Mouse (Mus musculus) left cerebral cortex, adult 2 months (tissue): ENCODE measurements at regions not wholly inside any gene's neighbourhood (a gene's known extent, or its start where the extent isn't known, plus 50 kb on each side); places are given as distances from the start of the nearest gene placed in this dataset.
A peak's percentile ranks its signal among the peaks of the same experiment; 100 is the strongest.

Experiments
- DNase-seq, 2 experiments: peaks; one replicate each; pipeline ENCODE4 v3.0.0; 2021 to 2022; ENCODE audit warnings: low spot score in 2 of 2, mixed read lengths in 1 of 2; ENCODE audit errors: extremely low spot score in 1 of 2
- H3K27ac ChIP-seq: fragments of 200-600 bp; 2 replicates; pipeline ENCODE4 v1.8.1; 2022
- H3K4me3 ChIP-seq: fragments of 200-600 bp; 2 replicates; pipeline ENCODE4 v1.8.1; 2022
- CTCF ChIP-seq: fragments of 200-600 bp; IDR thresholded peaks from 2 replicates; pipeline ENCODE4 v1.8.1; 2022; ENCODE audit warnings: antibody characterized with exemption, mild to moderate bottlenecking, moderate library complexity
- intact Hi-C: fragments of 180-260 bp; cut with DNase I; formaldehyde crosslinking; loops from one replicate; pipeline ENCODE4 v1.15.1; 2025

- intact Hi-C loops: no loop called here
- no peak overlapping the region for H3K27ac ChIP-seq
- DNase-seq: no peak
- no peak for TF ChIP-seq CTCF
- no peak overlapping the region for H3K4me3 ChIP-seq
Measured at GRCm38 (mm10) chr19:60684417-60684816, 71.4 kb upstream of the Nanos1 start.

GRCm38 (mm10) chr19:60682283-60682682 is 73.5 kb upstream of the Nanos1 start:
- intact Hi-C loops: no loop called here
- no peak overlapping the region for H3K27ac ChIP-seq

GRCm38 (mm10) chr19:60681481-60681880 is 74.3 kb upstream of the Nanos1 start:
- Histone ChIP-seq H3K4me3 (no peak overlapping the region), H3K27ac (no peak overlapping the region)
- TF ChIP-seq CTCF: no peak
- intact Hi-C loops: no loop called here
- no peak for DNase-seq

More at GRCm38 (mm10) chr19:60682283-60682682, 73.5 kb upstream of the Nanos1 start:
- no peak for TF ChIP-seq CTCF
- H3K4me3 ChIP-seq: no peak overlapping the region
- DNase-seq: peak in 1 of 2 experiments; percentile 26

GRCm38 (mm10) chr19:60678236-60678635 is 77.6 kb upstream of the Nanos1 start:
- no peak for TF ChIP-seq CTCF
- DNase-seq: no peak
- intact Hi-C loops: loop anchor here (2.0 kb wide), 1 partner anchor 77 kb away; the partner anchor contains the start of gene Nanos1
- no peak overlapping the region for H3K27ac ChIP-seq
- no peak overlapping the region for H3K4me3 ChIP-seq

GRCm38 (mm10) chr19:60674953-60675472 is 80.8 kb upstream of the Nanos1 start:
- TF ChIP-seq CTCF: no peak
- intact Hi-C loops: no loop called here
- DNase-seq: no peak
- no peak overlapping the region for H3K27ac ChIP-seq
- no peak overlapping the region for H3K4me3 ChIP-seq

GRCm38 (mm10) chr19:60670781-60671180 is 85.0 kb upstream of the Nanos1 start:
- H3K27ac ChIP-seq: no peak overlapping the region
- TF ChIP-seq CTCF: no peak
- no peak overlapping the region for H3K4me3 ChIP-seq
- DNase-seq: no peak
- intact Hi-C loops: no loop called here

DNA sequence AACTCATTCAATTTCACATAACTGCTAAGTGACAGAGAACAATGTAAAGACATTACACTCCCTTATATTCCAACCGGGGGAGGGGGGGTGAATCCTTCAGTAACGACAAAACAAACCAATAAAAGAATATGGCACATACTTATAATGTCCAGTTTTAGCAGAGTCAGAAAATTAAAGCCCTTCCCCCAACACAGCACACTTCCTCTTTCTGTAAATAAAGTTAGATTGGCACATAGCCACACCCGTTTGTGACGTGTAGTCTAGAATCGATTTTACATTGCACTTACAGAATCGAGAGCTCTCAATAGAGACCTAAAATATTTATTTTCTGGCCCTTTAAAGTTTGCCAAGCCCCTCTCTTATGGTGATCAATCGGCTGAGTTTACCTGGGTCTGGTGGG is 85.0 kb upstream of the Cacul1 start:
- TF ChIP-seq CTCF: no peak
- no peak for DNase-seq
- no peak overlapping the region for H3K4me3 ChIP-seq
- no peak overlapping the region for H3K27ac ChIP-seq
- intact Hi-C loops: no loop called here

DNA sequence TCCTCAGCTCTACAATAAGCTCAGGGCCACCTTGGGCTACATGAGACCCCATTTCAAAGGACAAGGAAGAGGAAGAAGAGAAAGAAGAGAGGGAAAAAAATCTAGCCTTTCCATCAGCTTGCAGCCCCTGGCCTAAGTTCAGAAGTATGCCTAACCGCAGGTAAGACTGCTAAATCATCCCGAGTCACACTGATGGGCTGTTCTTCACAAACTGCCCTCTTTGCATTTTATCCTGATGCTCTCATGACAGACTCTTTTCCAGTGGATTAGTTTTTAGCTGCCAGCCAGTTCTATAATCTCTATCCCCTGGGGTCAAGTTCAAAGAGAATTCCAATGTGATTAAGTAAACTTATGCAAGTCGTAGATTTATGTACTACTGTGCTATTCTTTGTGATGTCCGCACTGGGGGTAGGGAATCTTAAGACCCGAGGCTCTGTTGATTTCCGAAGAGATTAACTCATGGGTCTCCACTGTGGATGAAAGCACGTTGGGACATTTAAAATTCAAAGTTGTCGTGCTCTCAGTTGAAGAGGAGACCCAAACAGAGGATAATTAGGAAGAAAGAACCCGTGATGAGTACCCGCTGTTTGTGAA is 70.4 kb upstream of the Cacul1 start:
- H3K4me3 ChIP-seq: no peak overlapping the region
- no peak overlapping the region for H3K27ac ChIP-seq
- no peak for DNase-seq
- intact Hi-C loops: no loop called here
- TF ChIP-seq CTCF: no peak

- intact Hi-C loops: no loop called here
- H3K4me3 ChIP-seq: no peak overlapping the region
- no peak for TF ChIP-seq CTCF
- no peak for DNase-seq
- no peak overlapping the region for H3K27ac ChIP-seq
Measured at GRCm38 (mm10) chr19:60640065-60640464, 59.2 kb upstream of the Cacul1 start.
